Mouse (Mus musculus) ES-E14 (cell line): ENCODE measurements around the gene Il4ra.

Experiments
- CHD2 ChIP-seq: IDR thresholded peaks from 2 replicates; pipeline ENCODE4 v1.6.1; 2014; ENCODE audit warnings: mild to moderate bottlenecking, low read depth, low read length, inconsistent platforms
- HCFC1 ChIP-seq: IDR thresholded peaks from 2 replicates; pipeline ENCODE4 v1.6.1; 2012; ENCODE audit warnings: low read length, inconsistent platforms, borderline replicate concordance; ENCODE audit not compliant: insufficient read depth
- ZC3H11A ChIP-seq: IDR thresholded peaks from 2 replicates; pipeline ENCODE4 v1.6.1; 2012; ENCODE audit warnings: low read depth, mild to moderate bottlenecking, inconsistent platforms, low read length, borderline replicate concordance
- ZNF384 ChIP-seq: IDR thresholded peaks from 2 replicates; pipeline ENCODE4 v1.6.1; 2012; ENCODE audit warnings: low read depth, low read length, inconsistent platforms

DNA sequence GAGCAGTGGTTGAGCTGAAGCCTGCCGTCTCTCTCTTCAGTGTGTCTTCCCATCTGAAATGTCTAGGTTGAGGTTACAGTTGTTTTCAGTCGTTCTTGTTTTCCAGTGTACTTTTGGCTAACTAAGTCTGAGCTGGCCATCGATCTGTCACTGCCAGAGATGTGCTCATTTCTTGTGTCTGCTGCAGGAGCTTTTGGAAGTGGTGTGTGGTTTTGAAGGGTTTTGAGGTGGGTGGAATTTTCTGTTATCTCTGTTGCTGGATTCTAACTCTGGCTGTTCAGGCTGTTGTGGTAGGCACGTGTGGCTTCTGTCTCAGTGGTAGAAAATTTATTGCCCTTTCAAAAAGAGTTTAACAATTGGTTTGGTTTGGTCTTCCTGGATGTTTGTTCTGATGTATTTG, 4.2 kb downstream of the Il4ra start:
- no peak for TF ChIP-seq HCFC1
- TF ChIP-seq CHD2: no peak
- TF ChIP-seq ZC3H11A: no peak
- TF ChIP-seq ZNF384: no peak
